Mouse (Mus musculus) right cerebral cortex, postnatal 4 days (tissue): ENCODE measurements around the gene Dip2b.

Experiments used
- DNase-seq: peaks from one replicate; pipeline ENCODE4 v3.0.0-alpha.2; 2022

Dip2b gene

DNA sequence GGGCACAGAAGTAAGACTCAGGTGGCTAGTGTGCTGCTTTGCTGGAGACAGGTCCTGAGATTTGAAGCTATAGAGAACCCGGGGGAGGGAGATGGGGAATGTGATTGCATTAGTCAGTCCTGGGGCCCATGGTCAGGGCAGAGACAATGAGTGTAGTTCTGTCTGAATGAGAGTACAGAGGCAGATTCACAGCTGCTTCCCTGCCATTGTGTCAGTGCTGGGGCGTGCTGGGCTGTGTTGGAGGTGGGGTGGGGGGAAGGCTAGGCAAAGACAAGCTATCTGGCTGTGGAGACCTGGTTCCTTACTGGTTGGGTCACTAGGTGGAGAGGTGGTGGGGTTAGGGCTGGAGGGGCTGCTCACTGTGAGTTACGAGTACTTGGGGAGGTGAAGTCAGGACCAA, 14.3 kb downstream of the Dip2b start:
- DNase-seq: no peak

DNA sequence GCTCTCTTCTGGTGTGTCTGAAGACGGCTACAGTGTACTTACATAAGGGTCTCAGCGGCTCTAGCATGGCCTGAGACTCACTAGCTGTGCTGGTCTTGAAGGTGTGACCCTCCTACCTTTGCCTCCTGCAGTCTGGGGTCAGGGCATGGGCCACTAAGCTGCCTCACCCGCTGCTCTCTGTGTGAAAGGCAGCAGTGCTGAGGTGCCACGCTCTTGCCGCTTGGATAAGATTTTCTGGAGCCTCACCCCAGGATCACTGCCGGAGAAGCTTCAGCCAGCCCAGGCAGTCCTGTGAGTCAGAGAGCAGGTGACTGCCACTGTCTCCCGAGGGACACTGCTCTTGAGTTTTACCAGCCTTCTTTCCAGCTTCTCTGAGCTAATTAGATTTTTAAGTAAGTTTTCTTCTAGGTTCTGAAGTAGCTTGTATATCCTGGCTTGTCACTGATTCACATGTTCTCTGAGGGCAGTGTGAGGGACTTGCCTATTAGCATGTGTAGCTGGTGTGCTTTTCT, 18.0 kb downstream of the Dip2b start:
- DNase-seq: no peak

DNA sequence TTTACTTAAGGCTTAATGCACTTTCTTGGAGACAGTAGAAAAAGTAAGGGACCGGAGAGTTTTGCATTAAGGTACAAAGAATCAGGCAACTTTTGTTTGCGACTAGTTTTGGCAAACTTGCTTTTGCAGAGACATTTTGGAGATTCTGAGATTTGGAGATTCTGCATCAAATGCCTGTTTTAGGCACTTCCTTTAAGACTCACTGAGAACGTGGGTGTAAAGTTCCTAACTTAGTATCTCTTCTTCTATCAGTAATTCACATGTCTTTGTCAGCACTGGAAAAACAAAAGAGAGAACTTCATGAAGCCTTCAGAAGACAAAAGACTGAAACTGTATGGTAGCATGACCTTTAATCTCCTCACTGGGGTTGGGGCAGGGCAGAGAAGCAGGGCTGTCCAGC, 19.2 kb downstream of the Dip2b start:
- DNase-seq: no peak

DNA sequence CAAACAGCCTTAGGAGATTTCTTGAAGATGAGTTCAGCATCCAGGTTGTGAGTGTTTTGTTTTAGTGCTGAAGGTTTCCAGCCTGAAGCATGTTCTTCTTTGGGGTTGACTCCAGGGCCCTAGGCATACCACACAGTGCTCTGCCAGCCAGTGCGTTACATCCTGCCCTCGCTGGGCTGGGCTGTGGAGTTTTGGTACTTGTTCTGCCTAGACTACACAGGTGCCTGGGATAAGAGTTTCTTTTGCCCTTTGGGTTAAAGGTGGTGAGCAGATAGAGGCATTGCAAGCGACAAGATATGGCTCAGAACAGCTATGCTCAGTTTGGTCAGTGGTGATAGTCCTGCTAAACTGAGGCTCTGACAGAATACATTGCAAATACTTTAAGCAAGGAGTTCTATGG, 19.7 kb downstream of the Dip2b start:
- DNase-seq: no peak

DNA sequence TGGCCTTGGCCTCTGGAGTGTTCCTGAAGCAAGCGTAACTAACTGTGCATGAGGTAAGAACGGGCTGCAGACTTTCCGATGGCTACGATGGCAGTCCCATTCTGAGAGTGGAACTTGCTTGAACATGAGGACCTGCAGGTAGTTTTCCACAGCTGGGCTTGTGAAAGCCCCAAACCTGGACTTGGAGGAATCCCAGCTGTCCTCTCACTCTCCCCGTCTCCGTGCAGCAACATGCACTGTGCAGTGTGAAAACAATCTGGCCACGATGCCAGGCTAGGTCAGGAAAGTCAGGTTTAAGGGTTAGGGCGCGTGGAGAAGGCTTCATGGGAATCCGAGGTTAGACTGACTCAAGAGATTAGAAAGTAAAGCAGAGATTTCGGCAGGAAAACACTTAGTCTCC, 20.4 kb downstream of the Dip2b start:
- no peak for DNase-seq

DNA sequence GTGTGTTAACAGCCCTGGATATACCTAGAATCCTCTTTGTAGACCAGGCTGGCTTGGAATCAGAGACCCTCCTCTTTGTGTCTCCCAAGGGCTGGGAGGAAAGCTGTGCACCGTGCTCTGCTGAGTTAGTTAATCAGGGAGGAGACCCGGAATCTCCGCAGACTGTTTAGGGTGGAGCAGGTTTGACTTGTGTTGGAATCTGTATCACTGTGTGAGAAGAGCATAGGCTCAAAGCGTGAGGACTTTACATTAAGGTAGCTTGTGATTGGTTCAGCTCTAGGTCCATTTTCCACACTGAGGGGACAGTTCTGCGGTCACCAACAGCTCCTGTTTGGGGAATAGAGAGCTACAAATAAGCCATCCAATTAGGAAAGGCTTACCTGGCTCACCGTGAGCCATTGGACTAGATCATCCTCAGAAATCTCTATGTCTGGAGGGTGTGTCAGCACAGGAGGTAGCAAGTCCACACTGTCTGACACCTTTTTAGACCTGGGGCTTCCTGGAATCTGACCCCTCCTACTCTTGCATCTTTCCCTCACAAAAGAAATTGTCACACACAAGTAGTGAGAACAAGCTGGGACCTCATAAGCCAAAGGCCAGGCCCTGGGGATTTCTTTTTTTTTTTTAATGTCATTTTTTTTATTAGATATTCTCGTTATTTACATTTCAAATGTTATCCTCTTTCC, 21.3 kb downstream of the Dip2b start:
- no peak for DNase-seq

DNA sequence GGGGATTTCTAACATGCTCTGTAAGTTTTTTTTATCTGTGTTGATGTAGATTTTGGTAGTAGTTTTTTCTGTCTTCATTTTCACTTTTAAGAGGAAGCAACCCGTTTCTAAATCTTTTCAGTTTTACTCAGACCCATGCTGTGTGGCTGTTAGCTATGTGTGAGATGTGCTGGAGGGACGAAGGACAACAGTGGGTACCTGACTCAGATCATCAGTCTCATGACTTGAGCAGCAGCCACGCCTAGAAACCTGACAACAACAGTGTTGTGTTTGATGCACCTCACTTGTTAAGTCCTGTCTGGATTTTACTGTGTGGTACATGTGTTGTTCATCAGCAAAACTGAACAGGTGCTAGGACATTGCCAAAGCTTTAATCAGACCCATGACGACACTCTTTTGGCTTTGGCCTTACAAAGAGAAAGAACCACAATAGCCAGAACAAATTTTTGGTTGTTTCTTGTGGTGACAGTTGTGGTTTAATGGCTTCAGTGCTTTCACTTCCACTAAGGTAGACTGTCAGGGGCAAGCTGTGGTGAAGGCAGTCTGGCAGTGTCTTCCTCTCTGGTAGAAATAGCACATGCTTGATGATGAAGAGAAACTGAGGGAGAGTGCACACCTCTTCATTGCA, 22.2 kb downstream of the Dip2b start:
- DNase-seq: no peak

DNA sequence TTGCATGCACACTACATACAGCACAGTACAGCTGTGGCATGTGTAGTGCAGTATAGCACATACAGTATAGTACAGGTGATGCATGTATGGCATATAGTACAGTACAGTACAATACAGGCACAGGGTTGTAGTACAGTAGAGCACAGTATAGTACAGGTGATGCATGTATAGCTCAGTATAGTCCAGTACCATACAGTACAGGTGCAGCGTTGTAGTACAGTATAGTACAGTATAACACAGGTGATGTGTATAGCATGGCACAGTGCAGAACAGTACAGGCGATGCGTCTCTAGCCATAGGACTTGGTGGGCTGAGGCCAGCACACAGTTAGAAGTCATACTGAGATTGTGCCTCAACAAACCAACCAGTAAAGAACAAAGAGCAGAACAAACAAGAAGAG, 22.9 kb downstream of the Dip2b start:
- no peak for DNase-seq

DNA sequence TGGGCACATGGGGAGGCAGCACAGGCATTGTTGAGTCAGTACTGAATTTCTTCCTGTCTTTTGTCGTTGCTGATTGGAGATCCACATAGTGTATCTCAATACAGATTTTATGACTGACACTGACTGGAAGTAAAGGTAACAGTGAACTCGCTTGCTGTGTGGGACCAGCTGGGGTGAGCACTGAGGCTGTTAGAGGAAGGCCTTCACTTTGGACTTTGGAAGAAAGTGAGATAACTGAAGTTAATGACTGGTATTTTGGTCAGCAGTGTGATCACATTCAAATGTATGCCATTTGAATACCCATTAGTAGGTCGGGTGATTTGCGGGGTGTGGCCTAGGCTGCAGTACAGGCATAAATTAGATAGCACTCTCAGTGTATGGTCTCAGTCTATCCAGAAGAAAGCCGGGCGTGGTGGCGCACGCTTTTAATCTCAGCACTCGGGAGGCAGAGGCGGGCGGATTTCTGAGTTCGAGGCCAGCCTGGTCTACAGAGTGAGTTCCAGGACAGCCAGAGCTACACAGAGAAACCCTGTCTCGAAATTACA, 24.8 kb downstream of the Dip2b start:
- DNase-seq: no peak

DNA sequence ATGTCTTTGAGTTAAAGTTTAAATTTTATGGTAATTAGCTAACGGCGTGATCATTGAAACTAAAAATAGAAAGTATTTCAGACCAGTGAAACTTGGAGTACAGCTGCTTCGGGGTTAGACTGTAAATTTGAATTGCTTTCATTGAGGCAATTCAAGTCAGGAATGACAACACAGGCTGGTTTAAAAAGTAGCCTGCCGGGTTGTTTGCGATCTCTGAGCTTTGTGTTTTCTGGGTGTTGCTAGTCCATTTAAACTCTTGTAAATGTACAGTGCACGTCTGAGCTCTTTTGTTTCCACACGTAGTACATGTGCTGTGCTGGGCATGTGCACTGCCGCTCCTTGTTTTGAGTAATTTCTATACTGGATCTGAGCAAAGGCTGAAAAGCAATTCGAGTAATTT, 28.2 kb downstream of the Dip2b start:
- no peak for DNase-seq

DNA sequence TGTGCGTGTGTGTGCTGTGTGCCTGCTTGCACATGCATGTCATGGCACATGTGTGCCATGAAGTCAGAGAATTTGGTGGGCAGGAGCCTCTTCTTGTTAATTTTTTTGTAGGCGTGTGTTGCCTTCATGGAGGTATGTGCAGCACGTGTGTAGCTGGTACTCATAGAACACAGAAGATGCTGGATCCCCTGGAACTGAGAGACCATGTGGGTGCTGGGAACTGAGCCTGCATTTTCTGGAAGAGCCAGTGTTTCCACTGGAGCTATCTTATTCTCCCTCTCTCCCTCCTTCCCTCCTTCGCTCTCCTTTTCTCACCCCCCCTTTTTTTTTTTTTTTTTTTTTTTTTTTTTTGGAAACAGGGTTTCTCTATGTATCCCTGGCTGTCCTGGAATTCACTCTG, 30.6 kb downstream of the Dip2b start:
- no peak for DNase-seq

DNA sequence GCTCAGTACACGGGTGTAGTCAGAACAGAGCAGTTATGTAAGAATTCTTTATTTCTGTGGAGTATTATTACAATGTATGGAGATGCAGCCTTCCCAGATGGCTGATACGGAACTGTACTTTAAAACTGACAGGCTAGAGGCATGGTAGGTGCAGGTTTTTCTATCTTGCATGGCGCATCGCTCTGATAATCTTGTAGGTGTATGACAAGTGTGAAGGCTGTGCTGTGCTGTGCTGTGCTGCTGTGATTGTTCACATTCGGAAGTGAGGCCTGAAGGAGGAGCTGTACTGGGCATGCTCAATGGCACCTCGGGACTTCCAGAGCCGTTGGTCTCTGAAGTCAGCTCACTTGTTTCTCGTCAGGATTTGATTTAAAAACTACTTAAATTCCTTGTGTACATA, 31.6 kb downstream of the Dip2b start:
- no peak for DNase-seq

DNA sequence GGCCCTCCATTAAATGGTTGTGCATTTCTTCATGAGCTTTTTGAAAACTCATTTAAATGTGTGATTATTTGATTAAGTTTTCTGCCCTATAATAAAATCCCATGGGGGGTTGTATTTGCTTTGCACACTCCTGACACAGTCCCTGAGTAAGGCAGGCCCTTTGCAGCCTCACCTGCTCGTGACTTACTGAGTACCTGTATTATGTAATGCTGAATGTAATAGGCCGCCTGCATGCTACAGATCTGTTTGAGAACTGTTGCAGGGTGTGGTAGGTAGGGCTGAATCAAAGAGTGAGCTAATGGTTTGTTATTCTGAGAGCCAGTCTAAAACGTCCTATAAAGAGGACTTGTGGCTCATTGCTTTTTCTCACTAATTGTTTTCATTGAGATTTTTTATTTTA, 33.4 kb downstream of the Dip2b start:
- no peak for DNase-seq

DNA sequence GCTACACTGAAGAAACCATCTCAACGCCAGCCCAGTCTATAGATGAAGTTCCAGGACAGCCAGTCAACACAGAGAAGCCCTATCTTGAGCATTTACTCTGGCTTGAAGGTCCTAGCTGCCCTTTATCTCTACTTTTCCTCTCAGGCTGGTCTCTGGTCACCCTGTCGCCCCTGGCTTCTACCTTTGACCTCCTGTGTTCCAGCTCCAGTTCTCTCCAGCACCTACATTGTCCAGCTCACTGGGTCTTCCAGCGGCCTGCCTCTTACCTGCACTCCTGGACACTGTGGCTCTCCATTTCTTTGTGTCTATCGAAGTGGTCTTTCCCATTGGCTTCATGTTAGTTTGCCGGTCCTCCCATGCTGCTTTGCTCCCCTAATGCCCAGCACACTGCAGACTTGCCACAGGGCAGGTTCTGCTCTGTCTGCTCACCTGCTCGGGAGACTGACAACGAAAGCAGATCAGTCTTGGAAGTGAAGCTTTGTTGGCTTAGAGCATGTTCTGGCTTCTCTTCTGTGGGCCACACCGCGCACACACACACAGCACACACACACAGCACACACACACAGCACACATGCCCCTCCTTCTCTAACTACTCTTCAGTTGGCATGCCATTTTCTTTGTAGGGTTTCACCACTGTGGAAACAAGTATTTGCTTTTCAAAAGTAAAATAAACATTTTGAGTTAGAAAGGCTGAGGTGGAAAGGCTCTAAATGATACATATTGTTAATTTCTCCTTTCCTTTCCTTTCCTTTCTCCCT, 35.4 kb downstream of the Dip2b start:
- DNase-seq: no peak

DNA sequence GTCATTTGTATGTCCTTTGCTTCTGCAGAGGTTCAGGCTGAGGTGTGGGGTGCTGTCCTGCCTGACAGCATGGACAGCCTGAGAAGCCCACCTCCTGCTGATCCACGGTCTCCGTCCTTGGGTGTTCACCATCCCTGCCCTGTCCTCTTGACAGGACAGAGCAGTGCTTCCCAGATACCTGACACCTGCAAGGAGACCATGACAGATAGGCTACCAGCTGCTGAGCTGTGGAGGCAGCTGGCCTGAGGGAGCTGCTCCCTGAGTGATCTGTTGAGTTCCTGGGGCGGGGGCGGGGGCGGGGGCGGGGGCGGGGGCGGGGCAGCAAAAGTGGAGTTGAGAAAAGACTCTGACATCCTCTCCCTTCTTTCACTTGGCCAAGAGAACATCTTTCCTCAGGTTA, 36.3 kb downstream of the Dip2b start:
- DNase-seq: no peak

DNA sequence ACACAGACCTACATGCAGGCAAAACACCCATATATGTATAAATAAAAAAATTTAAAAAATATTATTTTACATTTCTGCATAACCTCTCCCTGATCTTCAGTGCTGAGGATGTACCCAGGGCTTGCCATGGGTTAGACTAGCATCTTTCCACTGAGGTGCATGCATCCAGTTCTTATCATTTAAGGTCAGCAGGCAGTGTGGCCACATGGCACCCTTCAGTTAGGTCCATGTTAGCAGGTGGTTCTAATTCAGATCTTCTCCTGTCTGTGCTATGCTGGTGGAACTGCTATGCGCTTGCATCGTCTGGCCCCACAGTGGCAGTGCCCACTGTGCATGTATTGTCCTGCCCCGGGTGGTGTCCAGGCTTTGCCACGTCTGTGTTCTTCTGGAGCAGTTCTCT, 37.9 kb downstream of the Dip2b start:
- no peak for DNase-seq

DNA sequence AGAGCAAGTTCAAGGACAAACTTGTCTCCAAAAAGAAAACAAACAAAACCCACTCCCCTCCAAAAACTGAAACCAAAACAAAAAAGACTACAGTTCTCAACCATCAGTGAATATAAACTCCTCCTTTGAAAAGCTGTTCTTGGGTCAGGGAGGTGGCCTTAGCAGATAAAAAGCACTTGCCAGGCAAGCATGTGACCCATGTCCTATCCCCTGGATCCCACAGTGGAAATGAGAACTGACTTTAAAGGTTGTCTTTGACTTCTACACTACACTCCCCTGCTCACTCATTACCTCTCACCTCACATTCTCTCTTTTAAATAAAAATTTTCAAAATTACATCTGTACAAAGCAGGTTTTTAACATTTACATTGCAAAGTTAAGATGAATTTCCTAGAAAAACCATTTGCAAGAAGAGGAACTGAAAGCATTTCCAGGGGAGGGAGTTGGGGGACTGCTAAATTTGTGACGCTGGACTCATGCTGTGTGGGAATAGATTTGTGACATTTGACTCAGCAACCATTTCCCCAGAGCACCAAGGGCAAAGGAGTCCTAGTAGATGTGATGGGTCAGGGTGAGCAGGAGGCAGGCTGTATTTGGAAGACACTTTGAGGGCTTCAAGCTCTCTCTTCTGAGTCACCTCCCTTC, 42.5 kb downstream of the Dip2b start:
- no peak for DNase-seq

DNA sequence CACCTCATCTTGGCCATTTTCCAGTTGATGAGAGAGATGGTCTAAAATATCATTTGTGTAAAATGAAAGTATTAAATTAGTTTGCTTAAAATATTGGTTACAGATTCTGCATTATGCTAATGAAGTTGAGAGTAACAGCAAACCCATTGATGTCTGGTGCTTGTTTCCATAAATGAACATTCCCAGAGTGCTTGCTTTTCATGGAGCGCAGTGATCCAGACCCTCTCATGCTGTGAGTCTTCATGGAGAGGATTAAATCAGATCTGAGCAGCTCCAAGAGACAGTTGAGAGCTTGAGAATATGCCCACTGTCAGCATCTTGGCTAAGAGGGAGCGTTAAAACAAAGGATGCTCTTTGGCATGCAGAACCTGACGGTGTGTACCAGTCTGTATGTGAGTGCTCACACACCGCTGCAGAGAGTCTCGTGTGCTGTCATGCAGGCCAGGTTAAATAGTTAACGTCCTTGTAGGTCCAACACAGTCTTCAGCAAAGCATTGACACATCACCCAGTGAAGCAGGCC, 43.1 kb downstream of the Dip2b start:
- no peak for DNase-seq

DNA sequence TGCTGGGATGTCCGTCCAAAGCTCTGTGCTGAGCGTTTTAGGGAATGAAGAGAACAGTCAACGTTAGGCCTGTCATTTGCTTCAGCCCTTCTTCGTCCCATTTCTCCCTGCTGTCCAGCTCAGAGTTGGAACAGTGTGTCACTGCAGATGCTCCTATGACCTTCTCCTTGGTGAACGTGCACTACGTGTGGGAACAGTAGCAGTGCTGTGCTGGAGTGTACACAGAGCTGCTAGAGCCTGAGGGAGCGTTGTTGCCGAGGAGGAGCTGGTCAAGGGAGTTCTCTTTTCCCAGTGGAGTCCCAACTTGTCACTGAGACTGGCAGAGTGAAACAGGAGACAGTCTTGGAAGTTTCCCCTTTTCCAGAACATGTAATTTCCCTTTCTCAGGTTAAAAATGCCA, 43.6 kb downstream of the Dip2b start:
- no peak for DNase-seq

DNA sequence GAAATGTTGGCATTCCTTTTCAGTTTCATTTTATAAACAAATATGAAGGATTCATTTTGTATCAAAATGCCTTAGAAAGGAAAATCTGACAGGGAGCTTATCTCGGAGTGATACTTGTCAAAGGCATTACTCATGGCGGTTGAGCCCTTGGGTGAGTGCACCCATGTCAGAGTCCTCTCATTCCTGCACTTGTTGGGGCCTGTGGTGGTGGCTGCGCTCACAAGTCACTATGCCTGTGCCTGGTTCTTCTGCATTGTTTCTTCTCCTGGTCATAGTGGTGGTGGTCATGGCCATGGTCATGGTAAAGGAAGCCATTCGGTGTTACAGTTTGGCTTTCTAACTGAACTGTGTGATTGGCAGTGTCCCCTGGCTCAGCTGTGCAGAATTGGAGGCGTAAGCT, 44.3 kb downstream of the Dip2b start:
- DNase-seq: no peak

DNA sequence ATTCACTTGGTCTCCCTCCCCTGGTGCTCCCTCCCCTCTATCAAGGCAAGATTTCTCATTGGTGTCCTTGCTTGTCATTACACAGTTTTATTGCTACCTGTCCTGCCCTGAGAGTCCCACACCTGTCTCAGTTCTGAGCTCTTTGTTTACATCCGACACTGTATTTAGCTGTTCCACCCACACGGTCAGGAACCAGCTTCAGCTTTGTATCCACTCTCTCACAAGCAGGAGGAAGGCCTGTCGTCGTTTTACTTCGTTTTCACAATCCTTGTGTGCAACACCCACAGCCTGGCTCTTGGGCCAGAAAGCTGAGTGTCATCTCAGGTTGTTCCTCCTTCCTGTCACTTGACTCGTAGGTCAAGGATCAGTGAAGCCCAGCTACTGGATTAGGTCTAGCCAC, 45.4 kb downstream of the Dip2b start:
- DNase-seq: no peak

DNA sequence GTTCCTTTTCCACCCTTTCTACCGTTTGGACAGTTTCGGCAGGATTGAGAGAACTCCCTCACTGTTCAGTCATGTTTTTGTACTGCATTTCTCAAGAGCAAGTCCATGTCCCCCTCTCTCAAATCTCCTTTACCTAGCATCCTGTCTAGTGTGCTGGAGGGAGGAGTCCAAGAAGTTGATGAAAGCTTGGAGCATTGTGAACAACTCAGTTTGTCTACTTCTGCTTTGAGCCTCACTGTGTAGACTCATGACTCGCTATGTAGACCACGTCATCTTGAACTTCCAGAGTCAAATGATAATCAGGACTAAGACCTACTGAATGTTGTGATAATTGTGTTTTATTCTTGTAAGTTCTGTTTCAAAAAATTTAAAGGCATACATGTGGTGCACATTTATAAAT, 46.4 kb downstream of the Dip2b start:
- DNase-seq: no peak

DNA sequence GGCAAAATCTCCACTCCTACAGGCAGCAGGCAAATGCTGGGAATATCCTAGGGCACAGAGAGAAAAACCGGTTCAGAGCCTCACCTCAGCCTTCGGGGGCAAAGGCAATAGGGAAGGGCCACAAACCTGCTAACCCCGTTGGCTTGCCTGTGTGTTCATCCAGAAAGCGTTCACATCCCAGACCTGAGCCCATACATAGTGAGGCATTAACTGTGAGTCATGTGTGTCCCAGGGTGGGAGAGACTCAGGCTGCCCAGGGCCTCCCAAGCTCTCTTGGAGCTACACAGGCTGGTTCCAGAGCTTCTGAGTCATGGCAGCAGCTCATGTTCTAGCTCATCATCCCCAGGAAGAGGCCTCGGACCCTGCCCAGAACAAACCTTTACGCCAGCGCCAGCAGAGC, 49.6 kb downstream of the Dip2b start:
- no peak for DNase-seq
